Mouse (Mus musculus) cerebellum, postnatal 36 days (tissue): Measurements from ENCODE around the gene Rgs14.

Experiments
- DNase-seq, 2 experiments: peaks; one replicate each; pipeline ENCODE4 v3.0.0; 2021 to 2022; ENCODE audit warnings: mixed read lengths in 2 of 2

Rgs14 gene

GRCm38 (mm10) chr13:55404853-55405782 lies 35.6 kb downstream of the Rgs14 start:
- peak; percentile 71 to 77 for DNase-seq

GRCm38 (mm10) chr13:55405783-55406390 lies 36.4 kb downstream of the Rgs14 start:
- no peak for DNase-seq

- DNase-seq: no peak
Observed at GRCm38 (mm10) chr13:55407341-55407740, 37.8 kb downstream of the Rgs14 start.

GRCm38 (mm10) chr13:55408546-55409120 lies 39.1 kb downstream of the Rgs14 start:
- no peak for DNase-seq

GRCm38 (mm10) chr13:55411826-55412225 lies 42.3 kb downstream of the Rgs14 start:
- DNase-seq: no peak

GRCm38 (mm10) chr13:55412643-55413307 lies 43.2 kb downstream of the Rgs14 start:
- DNase-seq: no peak

GRCm38 (mm10) chr13:55413333-55413732 lies 43.8 kb downstream of the Rgs14 start:
- no peak for DNase-seq

- peak; percentile 14 to 19 for DNase-seq
Observed at GRCm38 (mm10) chr13:55414743-55415380, 45.3 kb downstream of the Rgs14 start, which contains the start of gene Pfn3. Gene Pfn3, minus strand, starts transcription at chr13:55415232.

GRCm38 (mm10) chr13:55418004-55418403 lies 48.5 kb downstream of the Rgs14 start:
- peak; percentile 84 to 88 for DNase-seq

- DNase-seq: no peak
Observed at GRCm38 (mm10) chr13:55419142-55419541, 49.6 kb downstream of the Rgs14 start.

GRCm38 (mm10) chr13:55420018-55420932 lies 50.7 kb downstream of the Rgs14 start:
- no peak for DNase-seq

- peak; percentile 57 to 64 for DNase-seq
Observed at GRCm38 (mm10) chr13:55420933-55421800, 51.6 kb downstream of the Rgs14 start.

GRCm38 (mm10) chr13:55426613-55427012 lies 57.1 kb downstream of the Rgs14 start, which contains the start of gene F12:
Gene F12, minus strand, starts transcription at chr13:55426793.
- DNase-seq: no peak

GRCm38 (mm10) chr13:55429226-55429888 lies 59.8 kb downstream of the Rgs14 start:
- no peak for DNase-seq

GRCm38 (mm10) chr13:55430566-55430965 lies 61.0 kb downstream of the Rgs14 start:
- DNase-seq: no peak

- no peak for DNase-seq
Observed at GRCm38 (mm10) chr13:55431889-55432685, 62.6 kb downstream of the Rgs14 start.
